Mouse (Mus musculus): ENCODE results near the gene Gm1043.

DNA sequence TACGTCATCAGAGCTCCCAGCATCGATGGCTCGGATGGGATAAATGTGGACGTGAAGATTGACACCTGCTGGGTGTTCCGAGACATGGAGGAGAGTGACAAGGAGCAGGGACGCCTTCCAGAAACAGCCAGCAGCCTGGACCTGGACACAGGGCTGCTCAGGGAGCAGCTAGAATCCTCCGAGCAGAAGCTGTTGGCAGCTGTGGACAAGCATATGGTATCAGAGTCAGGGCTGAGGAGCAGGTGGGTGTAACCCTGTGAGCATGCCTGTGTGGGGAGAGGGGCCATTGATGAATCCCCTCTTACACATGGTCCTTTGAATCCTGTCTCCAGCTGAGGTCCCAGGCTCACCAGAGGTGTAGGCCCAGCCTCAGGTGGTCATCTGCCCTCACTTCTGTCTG is 69.3 kb downstream of the Gm1043 start:
- TF ChIP-seq CTCF (IDR thresholded peaks at IDR 0.05; ENCODE audit: low read depth, low read length), result no peak
- TF ChIP-seq POLR2A (IDR thresholded peaks at IDR 0.05; ENCODE audit: borderline replicate concordance, low read depth, low read length), result no peak
